Mouse (Mus musculus): ENCODE results near the gene Gm10591. TPM values are rescaled to one million over a fixed set of nuclear protein-coding genes. Genes with fewer than 3 reads are reported as not detected.
"Not testable (repeated sequence)": the region's sequence is repeated elsewhere in the genome, so short reads cannot be mapped to it uniquely, and the experiment has no call there.

Gm10591 gene
- not detected in 2 replicates for polyA plus RNA-seq (2015; fragmentation: Nextera tagmentation; extraction: Ambion mirVana)

DNA sequence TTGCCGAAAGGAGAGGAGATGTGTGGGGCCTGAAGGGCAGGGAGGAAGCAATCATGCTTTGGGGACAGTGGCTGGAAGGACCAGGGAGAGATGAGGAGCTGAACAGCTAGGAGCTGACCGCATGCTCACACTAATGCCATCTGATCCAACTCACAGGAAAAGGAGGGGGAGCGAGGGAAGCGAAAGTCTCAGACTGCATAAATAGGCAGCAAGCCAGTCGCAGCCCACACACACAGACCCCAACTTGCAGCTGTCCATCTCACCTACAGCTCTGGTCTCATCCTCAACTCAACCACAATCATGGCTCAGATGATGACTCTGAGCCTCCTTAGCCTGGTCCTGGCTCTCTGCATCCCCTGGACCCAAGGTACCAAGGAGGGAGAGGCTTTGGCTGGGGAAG lies at the start of gene Gm10591:
Gm10591 (plus strand) TSS at position 301 of the 400 bp plus-strand sequence.
- ATAC-seq (replicated peaks) = not testable (repeated sequence)
- WGBS = no CpG with 5 or more reads among the region's 5 CpGs

GRCm38 (mm10) chr4:42629419-42629818 lies 17.4 kb downstream of the Gm10591 start, which contains the start of gene Gm2564:
TSS of gene Gm2564 (plus strand) at chr4:42629719.
- H3K27ac ChIP-seq (replicated peaks); H3K9ac ChIP-seq (replicated peaks); H3K4me3 ChIP-seq; H3K4me1 ChIP-seq; ATAC-seq (replicated peaks); H3K36me3 ChIP-seq; H3K27me3 ChIP-seq; H3K9me3 ChIP-seq; H3K4me2 ChIP-seq (replicated peaks): not testable (repeated sequence)
- no CpG with 5 or more reads among the region's 8 CpGs for WGBS

More for the DNA sequence above, at the start of gene Gm10591:
- H3K4me1 ChIP-seq; H3K4me2 ChIP-seq (replicated peaks); H3K27me3 ChIP-seq; H3K36me3 ChIP-seq; H3K27ac ChIP-seq (replicated peaks); H3K4me3 ChIP-seq; H3K9me3 ChIP-seq; H3K9ac ChIP-seq (replicated peaks): not testable (repeated sequence)

- not testable (repeated sequence) for H3K4me2 ChIP-seq (replicated peaks); H3K9me3 ChIP-seq; H3K27ac ChIP-seq (replicated peaks); H3K27me3 ChIP-seq; H3K4me3 ChIP-seq; H3K36me3 ChIP-seq; H3K4me1 ChIP-seq; H3K9ac ChIP-seq (replicated peaks); ATAC-seq (replicated peaks)
- WGBS = no CpG with 5 or more reads among the region's 9 CpGs
These were observed 43.0 kb downstream of the Gm10591 start, which contains the start of gene Ccl27b for GRCm38 (mm10) chr4:42654951-42655350. TSS of gene Ccl27b (plus strand) at chr4:42655251.

GRCm38 (mm10) chr4:42661793-42662192 lies 49.8 kb downstream of the Gm10591 start, which contains the start of gene Il11ra2:
TSS of gene Il11ra2 (minus strand) at chr4:42661893.
- not testable (repeated sequence) for H3K9me3 ChIP-seq; H3K4me2 ChIP-seq (replicated peaks); H3K27ac ChIP-seq (replicated peaks); H3K9ac ChIP-seq (replicated peaks); H3K27me3 ChIP-seq; H3K4me3 ChIP-seq; H3K4me1 ChIP-seq; H3K36me3 ChIP-seq; ATAC-seq (replicated peaks)
- no CpG with 5 or more reads among the region's 3 CpGs for WGBS

Other genes with a start within 250 kb of the Gm10591 start
- not detected in 2 replicates for gene Gm21586, start 172.8 kb upstream of the Gm10591 start, polyA plus RNA-seq (2015; fragmentation: Nextera tagmentation; extraction: Ambion mirVana)
- gene Gm2163, start 145.4 kb upstream of the Gm10591 start, polyA plus RNA-seq (2015; fragmentation: Nextera tagmentation; extraction: Ambion mirVana) = 0.09 and 0.19 TPM in 2 replicates
- gene Fam205a2, start 84.0 kb upstream of the Gm10591 start, polyA plus RNA-seq (2015; fragmentation: Nextera tagmentation; extraction: Ambion mirVana) = not detected in 2 replicates
- gene Gm2564, start 17.5 kb downstream of the Gm10591 start, polyA plus RNA-seq (2015; fragmentation: Nextera tagmentation; extraction: Ambion mirVana) = not detected in 2 replicates
- gene Ccl27b, start 43.1 kb downstream of the Gm10591 start, polyA plus RNA-seq (2015; fragmentation: Nextera tagmentation; extraction: Ambion mirVana) = not detected in 2 replicates
- gene Il11ra2, start 49.7 kb downstream of the Gm10591 start, polyA plus RNA-seq (2015; fragmentation: Nextera tagmentation; extraction: Ambion mirVana) = not detected in 2 replicates
- 0.70 and 0.98 TPM in 2 replicates for gene 4930578G10Rik, start 123.3 kb downstream of the Gm10591 start, polyA plus RNA-seq (2015; fragmentation: Nextera tagmentation; extraction: Ambion mirVana)
- 0.43 and 0.51 TPM in 2 replicates for gene Ccl19, start 144.4 kb downstream of the Gm10591 start, polyA plus RNA-seq (2015; fragmentation: Nextera tagmentation; extraction: Ambion mirVana)
- 0.59 and 0.80 TPM in 2 replicates for gene Ccl21a, start 161.8 kb downstream of the Gm10591 start, polyA plus RNA-seq (2015; fragmentation: Nextera tagmentation; extraction: Ambion mirVana)
- 0.05 TPM in 1 of 2 replicates, not detected in the other for gene Fam205a1, start 241.7 kb downstream of the Gm10591 start, polyA plus RNA-seq (2015; fragmentation: Nextera tagmentation; extraction: Ambion mirVana)
- 0.41 and 0.51 TPM in 2 replicates for gene Gm12394, start 244.6 kb downstream of the Gm10591 start, polyA plus RNA-seq (2015; fragmentation: Nextera tagmentation; extraction: Ambion mirVana)

All from forebrain, embryonic 15.5 days (tissue).